Mouse (Mus musculus): ENCODE results near the gene Rwdd2a.
"Not testable (repeated sequence)": the region's sequence is repeated elsewhere in the genome, so short reads cannot be mapped to it uniquely, and the experiment has no call there.

Rwdd2a gene

GRCm38 (mm10) chr9:86592676-86593668 lies 21.2 kb downstream of the Rwdd2a start:
- DNase-seq (ENCODE audit: low read depth), result peak; percentile 64

GRCm38 (mm10) chr9:86594357-86594767 lies 22.6 kb downstream of the Rwdd2a start:
- DNase-seq (ENCODE audit: low read depth), result not testable (repeated sequence)

GRCm38 (mm10) chr9:86596983-86597382 lies 25.2 kb downstream of the Rwdd2a start:
- DNase-seq (ENCODE audit: low read depth), result not testable (repeated sequence)

- no peak for DNase-seq (ENCODE audit: low read depth)
These were observed 28.0 kb downstream of the Rwdd2a start for GRCm38 (mm10) chr9:86599723-86600303.

GRCm38 (mm10) chr9:86605776-86606175 lies 34.0 kb downstream of the Rwdd2a start:
- DNase-seq (ENCODE audit: low read depth), result no peak

GRCm38 (mm10) chr9:86612091-86612490 lies 40.3 kb downstream of the Rwdd2a start:
- DNase-seq (ENCODE audit: low read depth), result no peak

GRCm38 (mm10) chr9:86615765-86616164 lies 44.0 kb downstream of the Rwdd2a start:
- DNase-seq (ENCODE audit: low read depth), result no peak

- DNase-seq (ENCODE audit: low read depth), result no peak
These were observed 46.2 kb downstream of the Rwdd2a start for GRCm38 (mm10) chr9:86617837-86618492.

GRCm38 (mm10) chr9:86619341-86620139 lies 47.7 kb downstream of the Rwdd2a start:
- DNase-seq (ENCODE audit: low read depth), result no peak

GRCm38 (mm10) chr9:86622062-86622461 lies 50.3 kb downstream of the Rwdd2a start:
- no peak for DNase-seq (ENCODE audit: low read depth)

GRCm38 (mm10) chr9:86624039-86624438 lies 52.2 kb downstream of the Rwdd2a start:
- DNase-seq (ENCODE audit: low read depth), result no peak

Data from NIH3T3 (cell line).